Mouse (Mus musculus) induced T-regulatory cell, adult 2 months (primary cell): Measurements from ENCODE around the gene Akap13.
A peak's percentile ranks its signal among the peaks of the same experiment; 100 is the strongest.

Experiments used
- DNase-seq: peaks from one replicate; pipeline ENCODE4 v3.0.0-alpha.2; 2012; ENCODE audit warnings: low read depth

Gene Akap13

GRCm38 (mm10) chr7:75516716-75517619 is 61.6 kb downstream of the Akap13 start:
- peak; percentile 49 for DNase-seq

GRCm38 (mm10) chr7:75520531-75520930 is 65.2 kb downstream of the Akap13 start:
- DNase-seq, result no peak

GRCm38 (mm10) chr7:75521199-75521598 is 65.9 kb downstream of the Akap13 start:
- DNase-seq, result no peak

GRCm38 (mm10) chr7:75522226-75522625 is 66.9 kb downstream of the Akap13 start:
- DNase-seq, result peak; percentile 37

- no peak for DNase-seq
These were observed 69.6 kb downstream of the Akap13 start for GRCm38 (mm10) chr7:75524789-75525569.

- no peak for DNase-seq
These were observed 70.5 kb downstream of the Akap13 start for GRCm38 (mm10) chr7:75525716-75526401.

GRCm38 (mm10) chr7:75528751-75529150 is 73.4 kb downstream of the Akap13 start:
- no peak for DNase-seq

GRCm38 (mm10) chr7:75529857-75530437 is 74.6 kb downstream of the Akap13 start:
- peak; percentile 53 for DNase-seq

- no peak for DNase-seq
These were observed 75.3 kb downstream of the Akap13 start for GRCm38 (mm10) chr7:75530642-75531041.

GRCm38 (mm10) chr7:75533079-75533478 is 77.7 kb downstream of the Akap13 start:
- no peak for DNase-seq

- DNase-seq, result no peak
These were observed 81.0 kb downstream of the Akap13 start for GRCm38 (mm10) chr7:75536298-75536697.

- DNase-seq, result no peak
These were observed 82.2 kb downstream of the Akap13 start for GRCm38 (mm10) chr7:75537567-75537966.

- no peak for DNase-seq
These were observed 83.2 kb downstream of the Akap13 start for GRCm38 (mm10) chr7:75538513-75538912.

- DNase-seq, result no peak
These were observed 83.8 kb downstream of the Akap13 start for GRCm38 (mm10) chr7:75539168-75539567.

GRCm38 (mm10) chr7:75549856-75550255 is 94.5 kb downstream of the Akap13 start:
- DNase-seq, result no peak

GRCm38 (mm10) chr7:75550791-75551336 is 95.5 kb downstream of the Akap13 start:
- no peak for DNase-seq

- DNase-seq, result no peak
These were observed 97.8 kb downstream of the Akap13 start for GRCm38 (mm10) chr7:75553002-75553666.

GRCm38 (mm10) chr7:75553667-75554045 is 98.3 kb downstream of the Akap13 start:
- DNase-seq, result peak; percentile 45

- DNase-seq, result no peak
These were observed 98.7 kb downstream of the Akap13 start for GRCm38 (mm10) chr7:75554065-75554464.

- DNase-seq, result peak; percentile 50
These were observed 100.6 kb downstream of the Akap13 start for GRCm38 (mm10) chr7:75555940-75556339.

GRCm38 (mm10) chr7:75558225-75558624 is 102.9 kb downstream of the Akap13 start:
- DNase-seq, result no peak
